Mouse (Mus musculus): Measurements from ENCODE around the gene Ndufv2. TPM values are rescaled to one million over a fixed set of nuclear protein-coding genes. Genes with fewer than 3 reads are reported as not detected.

Gene Ndufv2
- polyA plus RNA-seq (2015; fragmentation: Nextera tagmentation; extraction: Ambion mirVana): 536 and 576 TPM in 2 replicates

- Histone ChIP-seq H3K4me3 (replicated peaks; ENCODE audit: low read depth, low read length) (peak within 1 kb of the TSS; percentile 92), H3K36me3 (ENCODE audit: insufficient read depth, low read length) (no peaks in the 10 kb centered on the region), H3K9ac (ENCODE audit: low read depth, low read length) (peak within 1 kb of the TSS; percentile 94), H3K4me1 (replicated peaks; ENCODE audit: insufficient read depth, low read length) (peaks cover 5% of the 10 kb centered on the region; the same call in 1 of the 2 replicates), H3K9me3 (replicated peaks; ENCODE audit: low read length) (no peaks in the 10 kb centered on the region), H3K4me2 (ENCODE audit: low read length) (peak within 1 kb of the TSS; percentile 75), H3K27ac (peak within 1 kb of the TSS; percentile 95), H3K27me3 (ENCODE audit: insufficient read depth, low read length) (no peaks in the 10 kb centered on the region)
- TF ChIP-seq CTCF (IDR thresholded peaks at IDR 0.05; ENCODE audit: low read depth): peak; percentile 82
- DNase-seq (ENCODE audit: low spot score): peak; percentile 97
- ATAC-seq (replicated peaks; ENCODE audit: low FRiP score, low read depth): peak; percentile 100
- WGBS: under 1% methylated on average over 65 of the region's 67 CpGs
These were observed at the start of gene Ndufv2 for GRCm38 (mm10) chr17:66101380-66102330. TSS of gene Ndufv2 (minus strand) at chr17:66101559.

DNA sequence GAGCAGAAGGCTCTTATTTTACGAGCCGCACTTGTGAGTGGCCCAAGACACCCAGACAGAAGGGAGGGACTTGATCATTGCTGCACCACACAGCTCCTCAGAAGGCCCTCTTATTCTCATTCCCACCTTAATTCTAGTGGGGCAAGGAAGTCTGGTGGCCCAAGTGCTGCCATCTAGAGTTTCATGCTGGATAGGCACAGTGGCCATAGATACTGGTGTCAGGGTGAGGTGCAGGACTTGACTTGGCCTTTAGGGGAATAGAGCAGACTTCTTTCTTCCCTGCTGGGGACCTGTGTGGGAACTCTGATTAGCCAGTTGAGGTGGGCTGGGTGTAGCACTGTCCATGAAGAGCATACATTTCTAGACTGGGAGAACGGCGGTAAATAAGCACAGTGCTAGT lies 29.9 kb upstream of the Ndufv2 start:
- ATAC-seq (replicated peaks; ENCODE audit: low FRiP score, low read depth) (no peak), DNase-seq (ENCODE audit: low spot score) (peak; percentile 10)
- Histone ChIP-seq H3K4me3 (replicated peaks; ENCODE audit: low read depth, low read length) (no peak overlapping the region), H3K27me3 (ENCODE audit: insufficient read depth, low read length) (no peaks in the 10 kb centered on the region), H3K27ac (no peak overlapping the region), H3K4me2 (ENCODE audit: low read length) (no peak overlapping the region), H3K4me1 (replicated peaks; ENCODE audit: insufficient read depth, low read length) (no peaks in the 10 kb centered on the region), H3K36me3 (ENCODE audit: insufficient read depth, low read length) (peaks cover 53% of the 10 kb centered on the region), H3K9ac (ENCODE audit: low read depth, low read length) (no peak overlapping the region), H3K9me3 (replicated peaks; ENCODE audit: low read length) (no peaks in the 10 kb centered on the region; the same call in 1 of the 2 replicates)
- peak; percentile 47; the same call in 1 of the 2 replicates for TF ChIP-seq CTCF (IDR thresholded peaks at IDR 0.05; ENCODE audit: low read depth)
- 98% methylated on average over 4 of the region's 4 CpGs for WGBS

DNA sequence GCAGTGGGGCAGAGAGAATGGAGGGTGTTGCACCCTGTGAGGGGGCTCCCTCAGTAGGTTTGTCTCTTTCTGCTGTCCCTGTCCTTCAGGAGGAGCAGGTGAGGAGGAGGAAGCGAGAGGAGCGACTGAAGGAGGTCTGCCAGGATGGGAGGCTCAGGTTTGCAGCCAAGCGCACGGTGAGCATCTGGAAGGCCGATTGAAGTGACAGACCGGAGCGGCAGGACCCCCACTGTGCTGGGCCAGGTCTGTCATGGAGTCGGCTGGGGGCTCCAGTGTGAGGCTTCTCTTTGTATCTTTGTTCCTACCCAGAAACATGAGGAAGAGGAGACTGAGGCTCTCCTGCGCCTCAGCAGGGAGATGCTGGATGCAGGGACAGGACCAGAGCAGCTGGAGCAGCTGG lies 29.0 kb upstream of the Ndufv2 start:
- Histone ChIP-seq H3K4me3 (replicated peaks; ENCODE audit: low read depth, low read length) (no peak overlapping the region), H3K4me1 (replicated peaks; ENCODE audit: insufficient read depth, low read length) (no peaks in the 10 kb centered on the region), H3K4me2 (ENCODE audit: low read length) (no peak overlapping the region), H3K36me3 (ENCODE audit: insufficient read depth, low read length) (peaks cover 45% of the 10 kb centered on the region), H3K9ac (ENCODE audit: low read depth, low read length) (no peak overlapping the region), H3K27me3 (ENCODE audit: insufficient read depth, low read length) (no peaks in the 10 kb centered on the region), H3K27ac (no peak overlapping the region), H3K9me3 (replicated peaks; ENCODE audit: low read length) (no peaks in the 10 kb centered on the region; the same call in 1 of the 2 replicates)
- no peak for DNase-seq (ENCODE audit: low spot score)
- no peak for ATAC-seq (replicated peaks; ENCODE audit: low FRiP score, low read depth)
- 98% methylated on average over 9 of the region's 9 CpGs for WGBS
- no peak for TF ChIP-seq CTCF (IDR thresholded peaks at IDR 0.05; ENCODE audit: low read depth)

- 73% methylated on average over 5 of the region's 5 CpGs for WGBS
- no peaks in the 10 kb centered on the region for H3K9me3 ChIP-seq (replicated peaks; ENCODE audit: low read length)
- H3K4me3 ChIP-seq (replicated peaks; ENCODE audit: low read depth, low read length): no peak overlapping the region
- H3K4me2 ChIP-seq (ENCODE audit: low read length): no peak overlapping the region
- peaks cover 12% of the 10 kb centered on the region; the same call in 1 of the 2 replicates for H3K36me3 ChIP-seq (ENCODE audit: insufficient read depth, low read length)
- DNase-seq (ENCODE audit: low spot score) (peak; percentile 14), ATAC-seq (replicated peaks; ENCODE audit: low FRiP score, low read depth) (no peak)
- H3K27me3 ChIP-seq (ENCODE audit: insufficient read depth, low read length): no peaks in the 10 kb centered on the region
- peak; percentile 42 for TF ChIP-seq CTCF (IDR thresholded peaks at IDR 0.05; ENCODE audit: low read depth)
- no peak overlapping the region for H3K27ac ChIP-seq
- H3K9ac ChIP-seq (ENCODE audit: low read depth, low read length): no peak overlapping the region
- H3K4me1 ChIP-seq (replicated peaks; ENCODE audit: insufficient read depth, low read length): no peaks in the 10 kb centered on the region; the same call in 1 of the 2 replicates
These were observed 23.9 kb upstream of the Ndufv2 start for GRCm38 (mm10) chr17:66125211-66125610.

GRCm38 (mm10) chr17:66123816-66124610 lies 22.7 kb upstream of the Ndufv2 start:
- Histone ChIP-seq H3K4me2 (ENCODE audit: low read length) (peak overlapping the region; percentile 78), H3K36me3 (ENCODE audit: insufficient read depth, low read length) (peaks cover 21% of the 10 kb centered on the region), H3K4me1 (replicated peaks; ENCODE audit: insufficient read depth, low read length) (no peaks in the 10 kb centered on the region; the same call in 1 of the 2 replicates), H3K9ac (ENCODE audit: low read depth, low read length) (peak overlapping the region; percentile 59), H3K9me3 (replicated peaks; ENCODE audit: low read length) (no peaks in the 10 kb centered on the region), H3K27ac (peak overlapping the region; percentile 85), H3K4me3 (replicated peaks; ENCODE audit: low read depth, low read length) (peak overlapping the region; percentile 86), H3K27me3 (ENCODE audit: insufficient read depth, low read length) (no peaks in the 10 kb centered on the region)
- TF ChIP-seq CTCF (IDR thresholded peaks at IDR 0.05; ENCODE audit: low read depth): no peak
- peak; percentile 48 for DNase-seq (ENCODE audit: low spot score)
- peak; percentile 23; the same call in 1 of the 2 replicates for ATAC-seq (replicated peaks; ENCODE audit: low FRiP score, low read depth)
- under 1% methylated on average over 20 of the region's 20 CpGs for WGBS
